Mouse (Mus musculus) megakaryocyte, embryonic 14.5 days (primary cell): ENCODE results near the gene Abhd10.

Experiments
- FLI1 ChIP-seq: IDR thresholded peaks from 2 replicates; pipeline ENCODE4 v1.6.1; 2012; ENCODE audit warnings: low read length, inconsistent platforms, mixed read lengths
- GATA1 ChIP-seq: IDR thresholded peaks from 3 replicates; pipeline ENCODE4 v1.6.1; 2012; ENCODE audit warnings: mixed read lengths, low read length, inconsistent platforms, borderline replicate concordance

- TF ChIP-seq GATA1 (no peak), FLI1 (no peak)
Observed at GRCm38 (mm10) chr16:45724061-45724741, 18.6 kb downstream of the Abhd10 start, which contains the start of gene Tagln3.
